Mouse (Mus musculus) embryonic facial prominence, embryonic 15.5 days (tissue): ENCODE measurements around the gene Parl. TPM values are rescaled to one million over a fixed set of nuclear protein-coding genes. Genes with fewer than 3 reads are reported as not detected.

ENCODE experiments used
- ATAC-seq: fragments of 200-750 bp; cut with Nextera tagmentation; 2 replicates; pipeline ENCODE4 v1.8.0; 2017; ENCODE audit warnings: low read depth, moderate TSS enrichment; ENCODE audit not compliant: insufficient number of reproducible peaks, low FRiP score, low TSS enrichment
- H3K27ac ChIP-seq: fragments of 300-500 bp; sonication (generic); replicated peaks from 2 replicates; pipeline ENCODE4 v1.5.1; 2015; ENCODE audit warnings: mild to moderate bottlenecking, inconsistent platforms
- H3K27me3 ChIP-seq: fragments of 300-500 bp; sonication (generic); 2 replicates; pipeline ENCODE4 v1.6.1; 2015; ENCODE audit warnings: inconsistent platforms
- H3K36me3 ChIP-seq: fragments of 300-500 bp; sonication (generic); 2 replicates; pipeline ENCODE4 v1.6.1; 2015; ENCODE audit warnings: mild to moderate bottlenecking, inconsistent platforms
- H3K4me1 ChIP-seq: fragments of 300-500 bp; sonication (generic); 2 replicates; pipeline ENCODE4 v1.6.1; 2015; ENCODE audit warnings: inconsistent platforms
- H3K4me2 ChIP-seq: fragments of 300-500 bp; sonication (generic); replicated peaks from 2 replicates; pipeline ENCODE4 v1.6.1; 2015; ENCODE audit warnings: mild to moderate bottlenecking, inconsistent platforms
- H3K4me3 ChIP-seq: fragments of 300-500 bp; sonication (generic); replicated peaks from 2 replicates; pipeline ENCODE4 v1.5.1; 2015; ENCODE audit warnings: mild to moderate bottlenecking, inconsistent platforms
- H3K9ac ChIP-seq: fragments of 300-500 bp; sonication (generic); 2 replicates; pipeline ENCODE4 v1.6.1; 2015; ENCODE audit warnings: inconsistent platforms
- H3K9me3 ChIP-seq: fragments of 300-500 bp; sonication (generic); replicated peaks from 2 replicates; pipeline ENCODE4 v1.6.1; 2016; ENCODE audit warnings: inconsistent platforms
- WGBS: fragments of 180-500 bp; shearing (Covaris S2); methylation state at CpG from one replicate; pipeline ENCODE4 v1.1.7; 2015; 5-methylcytosine and 5-hydroxymethylcytosine counted together
- polyA plus RNA-seq: library from polyadenylated mRNA; unstranded; fragments of >200 nt; fragmentation: Nextera tagmentation; extraction: Ambion mirVana; gene quantifications from 2 replicates; pipeline ENCODE4 v1.2.1, GENCODE M21; 2015

The Parl gene
- polyA plus RNA-seq, 1 experiment from 2014 or later, result 94.9 TPM

DNA sequence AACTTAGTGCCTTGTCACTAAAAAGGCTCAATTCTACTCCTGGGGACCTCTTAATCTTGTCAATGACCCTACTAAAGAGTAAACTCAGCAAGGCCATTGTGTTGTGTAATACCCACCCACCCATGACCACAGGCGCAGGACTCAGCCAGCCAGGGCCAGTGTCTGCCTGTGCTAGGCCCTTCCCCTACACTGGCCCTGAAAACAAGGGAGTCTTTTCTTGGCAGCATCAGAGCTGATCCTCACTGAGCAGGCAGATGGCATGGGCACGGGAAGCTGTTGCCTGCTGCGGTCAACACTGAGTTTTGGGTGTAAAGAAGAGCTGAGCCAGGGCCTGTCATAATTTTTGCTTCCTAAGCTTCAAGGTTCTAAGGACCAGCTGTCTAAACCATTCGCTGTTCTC, 64.8 kb downstream of the Parl start:
- no peak for ATAC-seq
- H3K36me3 ChIP-seq, result 0 out of 2 replicates have a peak, but pooled peaks cover 5% of the 10 kb centered on the region
- H3K4me2 ChIP-seq, result no peak overlapping the region
- no peaks in the 10 kb centered on the region for H3K4me1 ChIP-seq
- WGBS, result 63% methylated on average over 4 of the region's 4 CpGs
- H3K27ac ChIP-seq, result no peak overlapping the region
- H3K4me3 ChIP-seq, result no peak overlapping the region
- no peaks in the 10 kb centered on the region for H3K9me3 ChIP-seq
- no peaks in the 10 kb centered on the region; the same call in 1 of the 2 replicates for H3K27me3 ChIP-seq
- H3K9ac ChIP-seq, result no peak overlapping the region

DNA sequence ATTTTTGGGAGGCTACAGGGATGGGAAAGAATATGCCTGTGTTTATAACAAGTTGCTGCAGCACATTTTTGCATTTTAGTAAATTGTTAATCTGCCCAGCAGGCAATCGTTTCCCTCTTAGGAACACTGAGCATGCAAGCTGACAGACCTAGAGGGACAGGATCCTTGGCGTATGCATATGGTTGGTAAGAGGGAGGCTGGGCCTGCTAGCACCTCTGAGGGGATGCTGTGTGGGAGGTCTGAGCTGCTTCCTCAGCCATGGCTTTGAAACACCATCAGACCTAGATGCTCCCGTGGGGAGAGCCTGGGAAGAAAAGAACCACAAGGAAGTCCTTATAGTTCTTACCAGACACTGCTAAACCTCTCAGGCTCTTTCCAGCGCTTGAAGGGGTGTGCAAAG, 67.8 kb downstream of the Parl start:
- 52% methylated on average over 4 of the region's 4 CpGs for WGBS

More for the DNA sequence above, 67.8 kb downstream of the Parl start:
- Histone ChIP-seq H3K4me2 (no peak overlapping the region), H3K27ac (no peak overlapping the region), H3K27me3 (no peaks in the 10 kb centered on the region; the same call in 1 of the 2 replicates), H3K36me3 (peaks cover 30% of the 10 kb centered on the region), H3K9ac (no peak overlapping the region), H3K9me3 (no peaks in the 10 kb centered on the region), H3K4me3 (no peak overlapping the region), H3K4me1 (no peaks in the 10 kb centered on the region)
- no peak for ATAC-seq

Other genes with a start within 250 kb of the Parl start
- gene Klhl24, start 204.8 kb downstream of the Parl start, polyA plus RNA-seq, result 22.7 and 23.1 TPM in 2 replicates
- 28.6 and 30.4 TPM in 2 replicates for gene Yeats2, start 161.3 kb downstream of the Parl start, polyA plus RNA-seq
- 0.77 and 1.1 TPM in 2 replicates for gene Map6d1, start 61.0 kb downstream of the Parl start, polyA plus RNA-seq
- 0.08 and 0.13 TPM in 2 replicates for gene Cyp2ab1, start 23.0 kb upstream of the Parl start, polyA plus RNA-seq
- 67.0 and 74.1 TPM in 2 replicates for gene Abcc5, start 124.0 kb upstream of the Parl start, polyA plus RNA-seq
- gene Eif2b5, start 196.4 kb upstream of the Parl start, polyA plus RNA-seq, result 92.9 and 95.2 TPM in 2 replicates
- 26.0 and 31.0 TPM in 2 replicates for gene Dvl3, start 214.6 kb upstream of the Parl start, polyA plus RNA-seq
- gene Ap2m1, start 233.1 kb upstream of the Parl start, polyA plus RNA-seq, result 562 and 584 TPM in 2 replicates
- gene Abcf3, start 246.2 kb upstream of the Parl start, polyA plus RNA-seq, result 65.0 and 70.2 TPM in 2 replicates